Mouse (Mus musculus): ENCODE results near the gene Mettl27.

Mettl27 gene

DNA sequence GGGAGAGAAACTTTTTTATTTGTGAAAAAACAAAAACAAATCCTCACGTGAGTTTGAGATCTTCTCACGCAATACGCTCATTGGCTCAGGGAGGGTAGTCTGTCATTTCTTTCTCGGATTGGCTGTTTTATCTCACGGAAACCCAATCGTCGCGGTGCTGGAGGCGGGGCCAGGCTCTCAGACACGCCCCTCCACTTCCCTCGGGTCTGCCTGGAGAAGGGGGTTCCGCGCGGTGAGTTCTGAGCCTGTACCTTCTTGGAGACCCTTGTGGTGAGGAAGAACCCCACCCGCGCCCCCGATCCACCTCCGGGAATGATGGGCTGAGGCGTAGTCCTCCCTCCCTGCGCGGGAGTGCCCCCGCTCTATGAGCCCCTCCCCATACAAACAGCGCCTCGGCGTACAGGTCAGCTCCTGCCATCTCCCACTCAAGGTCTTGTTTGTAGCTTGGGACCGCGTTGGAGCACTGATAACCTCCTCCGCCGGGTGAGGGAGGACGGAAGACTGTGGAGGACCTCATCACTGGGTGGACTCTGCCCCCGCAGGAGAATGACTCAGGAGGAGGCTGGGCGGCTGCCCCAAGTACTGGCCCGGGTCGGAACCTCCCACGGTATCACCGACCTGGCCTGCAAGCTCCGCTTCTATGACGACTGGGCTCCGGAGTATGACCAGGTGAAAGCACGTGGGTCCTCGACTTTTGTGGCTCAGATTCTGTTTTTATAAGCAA, at the start of gene Mettl27:
Gene Mettl27, plus strand, starts transcription at position 190 of the 724 bp plus-strand sequence.
- DNase-seq (ENCODE audit: low spot score in 2 of 2): peak; percentile 63 to 81

GRCm38 (mm10) chr5:134883077-134883476, 49.1 kb upstream of the Mettl27 start:
- no peak for DNase-seq (ENCODE audit: low spot score in 2 of 2)

GRCm38 (mm10) chr5:134887447-134888335, 44.5 kb upstream of the Mettl27 start:
- no peak for DNase-seq (ENCODE audit: low spot score in 2 of 2)

GRCm38 (mm10) chr5:134888505-134888904, 43.7 kb upstream of the Mettl27 start:
- no peak for DNase-seq (ENCODE audit: low spot score in 2 of 2)

DNA sequence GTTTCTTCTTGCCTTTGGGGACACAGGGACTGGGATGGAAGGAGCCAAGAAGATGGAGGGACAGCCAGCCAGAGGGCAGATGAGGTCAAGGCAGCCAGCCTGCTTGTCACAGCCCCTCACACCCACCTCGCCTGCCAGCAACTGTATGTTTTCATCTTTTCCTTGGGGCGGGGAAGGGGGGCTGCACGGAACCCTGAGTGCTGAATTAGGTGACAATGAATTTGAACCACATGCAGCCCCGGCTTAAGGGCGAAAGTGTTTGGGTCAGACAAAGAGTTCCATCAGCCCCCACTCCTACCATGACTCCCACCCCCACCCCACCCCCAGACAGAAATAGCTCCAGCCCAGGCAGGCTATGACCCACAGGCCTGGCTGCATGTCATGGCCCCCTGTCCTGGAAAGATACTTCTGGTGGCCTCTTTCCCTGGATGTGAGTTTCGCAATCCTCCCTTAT, 41.5 kb upstream of the Mettl27 start:
- no peak for DNase-seq (ENCODE audit: low spot score in 2 of 2)

DNA sequence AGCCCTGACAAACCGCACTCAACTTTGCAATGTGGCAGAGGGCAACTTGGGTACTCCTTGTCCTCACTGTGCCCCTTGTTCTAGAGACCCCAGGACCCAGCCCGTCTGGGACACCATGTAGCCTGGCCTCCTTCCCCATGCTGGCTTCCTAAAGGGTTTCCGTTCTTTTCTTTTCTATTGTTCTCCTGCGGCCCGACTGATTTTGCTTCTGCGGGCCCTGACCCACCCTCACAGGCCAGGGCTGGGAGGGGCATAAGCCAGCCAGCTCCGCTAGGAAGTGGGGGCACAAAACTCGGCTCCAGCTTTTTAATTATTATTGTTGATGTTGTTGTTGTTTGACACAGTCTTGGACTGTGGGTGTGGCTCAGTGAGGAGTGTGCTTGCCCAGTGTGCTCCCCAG, 40.6 kb upstream of the Mettl27 start:
- DNase-seq (ENCODE audit: low spot score in 2 of 2): no peak

GRCm38 (mm10) chr5:134892717-134893116, 39.5 kb upstream of the Mettl27 start:
- no peak for DNase-seq (ENCODE audit: low spot score in 2 of 2)

GRCm38 (mm10) chr5:134895291-134895690, 36.9 kb upstream of the Mettl27 start:
- no peak for DNase-seq (ENCODE audit: low spot score in 2 of 2)

- no peak for DNase-seq (ENCODE audit: low spot score in 2 of 2)
These were observed 35.2 kb upstream of the Mettl27 start for GRCm38 (mm10) chr5:134896965-134897364.

DNA sequence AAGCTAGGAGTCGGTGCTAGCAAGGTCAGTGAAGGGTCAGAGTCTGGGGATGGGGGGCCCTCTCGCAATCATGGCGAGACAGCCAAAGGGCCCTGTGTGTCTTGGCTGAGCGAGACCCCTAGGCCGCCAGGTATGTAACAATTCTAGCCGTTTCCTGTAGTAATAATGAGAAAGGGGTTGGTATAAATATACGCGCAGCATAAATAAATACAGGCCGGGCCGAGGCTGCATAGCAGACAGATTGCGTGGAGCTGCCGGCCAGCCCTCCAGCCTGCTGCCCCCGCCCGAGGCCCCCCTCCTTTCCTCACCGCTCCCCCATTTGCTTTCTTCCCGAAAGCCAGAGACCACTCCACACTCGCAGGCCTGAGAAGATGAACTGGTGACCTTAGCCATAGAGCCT, 34.6 kb upstream of the Mettl27 start:
- no peak for DNase-seq (ENCODE audit: low spot score in 2 of 2)

- DNase-seq (ENCODE audit: low spot score in 2 of 2): peak in 1 of 2 experiments; percentile 30
These were observed 31.0 kb upstream of the Mettl27 start for GRCm38 (mm10) chr5:134901012-134901643.

- no peak for DNase-seq (ENCODE audit: low spot score in 2 of 2)
These were observed 30.5 kb upstream of the Mettl27 start for GRCm38 (mm10) chr5:134901644-134902027.

- no peak for DNase-seq (ENCODE audit: low spot score in 2 of 2)
These were observed 25.5 kb upstream of the Mettl27 start, which contains the start of gene Tmem270 for GRCm38 (mm10) chr5:134906633-134907032. Gene Tmem270 (minus strand): TSS chr5:134906733.

DNA sequence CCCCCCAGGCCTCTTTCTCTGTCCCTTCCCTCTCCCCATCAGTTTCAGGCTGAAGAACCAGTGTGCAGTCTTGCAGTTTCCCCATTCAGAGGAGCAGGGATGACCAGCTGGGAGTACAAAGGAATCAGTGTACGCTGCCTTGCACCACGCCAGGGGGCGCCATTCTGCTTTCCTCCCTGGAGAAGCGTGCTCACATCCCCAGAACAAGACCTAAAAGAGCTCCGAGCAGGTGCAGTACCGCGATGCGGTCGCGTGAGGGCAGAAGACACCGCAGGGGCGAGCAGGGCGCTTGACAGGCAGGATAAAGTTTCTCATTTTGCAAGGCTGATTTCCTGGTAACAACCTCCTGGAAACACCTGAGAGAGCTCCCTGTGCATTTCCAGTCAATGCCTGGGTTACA, 25.0 kb upstream of the Mettl27 start:
- DNase-seq (ENCODE audit: low spot score in 2 of 2): peak; percentile 72 to 96

GRCm38 (mm10) chr5:134911901-134912300, 20.3 kb upstream of the Mettl27 start:
- no peak for DNase-seq (ENCODE audit: low spot score in 2 of 2)

- DNase-seq (ENCODE audit: low spot score in 2 of 2): no peak
These were observed 18.8 kb upstream of the Mettl27 start for GRCm38 (mm10) chr5:134913352-134913751.

DNA sequence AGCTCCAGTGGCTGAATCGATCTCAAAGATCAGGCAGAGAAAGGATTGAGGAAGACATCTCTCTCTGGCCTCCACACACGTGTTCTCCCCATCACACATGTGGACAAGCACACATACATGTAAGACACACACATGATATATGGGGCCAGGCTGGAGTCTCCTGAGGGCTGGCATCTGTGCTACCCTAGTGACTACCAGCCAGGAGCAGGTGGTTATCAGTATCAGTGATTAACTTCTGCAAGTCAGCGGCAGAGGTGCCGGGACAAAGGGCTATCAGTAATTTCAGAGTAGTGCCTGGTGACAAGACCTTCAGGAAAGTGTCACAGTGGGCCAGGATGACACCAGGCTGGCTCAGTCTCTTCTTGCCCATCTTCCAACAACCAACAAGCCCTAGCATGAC, 18.4 kb upstream of the Mettl27 start:
- DNase-seq (ENCODE audit: low spot score in 2 of 2): no peak

GRCm38 (mm10) chr5:134914510-134914909, 17.7 kb upstream of the Mettl27 start:
- no peak for DNase-seq (ENCODE audit: low spot score in 2 of 2)

DNA sequence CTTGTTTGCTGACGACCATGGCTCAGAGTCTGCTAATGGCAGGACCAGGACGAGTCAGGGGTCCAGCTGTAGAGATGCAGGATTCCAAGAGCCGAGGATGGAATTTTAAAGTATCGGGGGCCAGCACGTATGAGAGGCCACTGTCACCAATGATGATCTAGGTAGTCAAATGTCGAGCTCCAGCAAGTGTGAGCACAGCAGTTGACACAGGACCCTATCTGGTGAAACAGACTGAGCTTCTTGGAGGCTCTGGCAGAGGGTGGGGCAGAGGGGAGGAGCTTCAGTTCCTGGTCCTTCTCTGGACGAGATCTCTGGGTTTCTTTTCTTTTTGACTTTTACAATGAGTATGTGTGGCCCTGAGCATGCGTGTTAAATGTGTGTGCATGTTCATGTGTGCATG, 16.9 kb upstream of the Mettl27 start, which contains the start of gene Cldn13:
Gene Cldn13, minus strand, starts transcription at position 216 of the 400 bp plus-strand sequence.
- DNase-seq (ENCODE audit: low spot score in 2 of 2): no peak

DNA sequence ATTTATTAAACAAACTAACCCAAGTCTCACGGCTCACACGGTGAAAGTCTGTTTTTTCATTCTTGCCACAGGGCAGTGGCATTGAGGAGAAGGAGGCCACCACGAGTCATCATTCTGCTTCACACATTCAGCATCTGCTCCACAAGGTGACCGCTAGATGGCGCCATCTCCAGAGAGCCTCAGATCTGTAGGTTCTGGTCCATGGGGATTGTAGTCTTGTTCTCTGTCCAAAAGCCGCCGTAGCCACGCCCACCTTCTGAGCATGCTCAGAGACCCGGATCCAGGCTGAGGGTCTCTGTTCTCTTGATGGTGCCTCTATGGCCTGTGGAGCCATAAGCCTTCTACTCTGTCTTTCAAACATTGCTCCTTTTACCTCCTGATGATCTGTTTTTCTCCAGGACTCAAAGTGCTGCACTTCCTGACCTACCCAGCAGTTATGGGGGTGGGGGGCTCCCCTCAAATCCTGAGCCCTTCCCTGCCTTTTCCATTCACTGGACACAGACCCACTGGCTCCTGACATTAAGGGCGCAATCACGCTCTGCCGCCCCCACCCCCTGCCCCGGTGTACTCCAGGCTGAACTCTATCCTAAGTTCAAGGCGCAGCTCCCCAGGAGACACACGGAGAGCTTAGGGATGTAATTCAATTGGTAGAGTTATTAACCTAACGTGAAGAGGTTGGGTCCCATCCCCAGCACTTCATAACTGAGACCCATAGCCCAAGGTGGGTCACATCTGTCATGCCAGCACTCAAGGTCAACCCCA, 13.9 kb upstream of the Mettl27 start:
- peak in 1 of 2 experiments; percentile 14 for DNase-seq (ENCODE audit: low spot score in 2 of 2)

GRCm38 (mm10) chr5:134919097-134919496, 13.1 kb upstream of the Mettl27 start:
- no peak for DNase-seq (ENCODE audit: low spot score in 2 of 2)
